Mouse (Mus musculus): ENCODE data around the gene Tacr1.

GRCm38 (mm10) chr6:82376144-82376543 is 26.0 kb upstream of the Tacr1 start:
- TF ChIP-seq CTCF (IDR thresholded peaks at IDR 0.05) (no peak), EP300 (IDR thresholded peaks at IDR 0.05) (no peak)

Data from lung, postnatal 0 days (tissue).